Mouse (Mus musculus) spleen, embryonic (tissue): ENCODE measurements around the gene Olfr344.

Experiments
- CTCF ChIA-PET: fragments of 350-600 bp; sonication (Branson Sonifier 250); formaldehyde crosslinking; loops from one replicate; lab custom pipeline; 2022; lab: Charles Lee

The Olfr344 gene

GRCm38 (mm10) chr2:36566362-36566761, at the start of gene Olfr344:
Gene Olfr344 (plus strand): TSS chr2:36566662.
- CTCF ChIA-PET, result no interaction called here

GRCm38 (mm10) chr2:36524698-36525097, 41.8 kb upstream of the Olfr344 start, which contains the start of gene Olfr342:
Gene Olfr342 (plus strand): TSS chr2:36524998.
- CTCF ChIA-PET, result no interaction called here

- CTCF ChIA-PET, result no interaction called here
Observed at GRCm38 (mm10) chr2:36565156-36565555, 1.3 kb upstream of the Olfr344 start.

- CTCF ChIA-PET, result no interaction called here
Observed at GRCm38 (mm10) chr2:36567022-36567421, 560 bp downstream of the Olfr344 start.

- CTCF ChIA-PET, result no interaction called here
Observed at GRCm38 (mm10) chr2:36567845-36568244, 1.4 kb downstream of the Olfr344 start.
